Comparison of ENCODE assay signal across 35 mouse cellular contexts in genomic region chr2:121809126-121809525, GRCm38 (mm10).
"Had no signal": no experiment of that assay in that cellular context is flagged by ENCODE, and none has a peak within 500 bp of the region (broad histone marks: within the 10 kb centered on the region; RNA-seq: fewer than 3 reads in every experiment).

No protein-coding gene starts in this region.

- H3K36me3 ChIP-seq: heart, embryonic 10.5 days; heart, embryonic 12.5 days; heart, embryonic 13.5 days; heart, embryonic 15.5 days; hindbrain, embryonic 10.5 days; hindbrain, embryonic 12.5 days; hindbrain, embryonic 13.5 days; hindbrain, embryonic 15.5 days; intestine, embryonic 15.5 days; kidney, embryonic 15.5 days had no signal

- H3K9ac ChIP-seq: heart, embryonic 12.5 days; heart, embryonic 13.5 days; heart, embryonic 15.5 days; hindbrain, embryonic 12.5 days; hindbrain, embryonic 13.5 days; hindbrain, embryonic 14.5 days; hindbrain, embryonic 15.5 days; intestine, embryonic 15.5 days; kidney, embryonic 15.5 days had no signal

- H3K27ac ChIP-seq: heart, embryonic 10.5 days; heart, embryonic 13.5 days; heart, embryonic 15.5 days; hindbrain, embryonic 10.5 days; hindbrain, embryonic 12.5 days; hindbrain, embryonic 13.5 days; hindbrain, embryonic 14.5 days; hindbrain, embryonic 15.5 days; hindbrain, postnatal 0 days; intestine, embryonic 15.5 days; kidney, embryonic 15.5 days; kidney, postnatal 0 days; layer of hippocampus, adult 2 months had no signal

- H3K9me3 ChIP-seq: heart, embryonic 10.5 days; heart, embryonic 12.5 days; heart, embryonic 13.5 days; heart, embryonic 15.5 days; hindbrain, embryonic 10.5 days; hindbrain, embryonic 12.5 days; hindbrain, embryonic 13.5 days; hindbrain, embryonic 15.5 days; intestine, embryonic 15.5 days; kidney, embryonic 15.5 days had no signal

- H3K4me2 ChIP-seq: heart, embryonic 11.5 days; heart, embryonic 12.5 days; heart, embryonic 13.5 days; heart, embryonic 15.5 days; hindbrain, embryonic 12.5 days; hindbrain, embryonic 13.5 days; hindbrain, embryonic 14.5 days; hindbrain, embryonic 15.5 days; intestine, embryonic 15.5 days; kidney, embryonic 15.5 days had no signal

- H3K27me3 ChIP-seq: hindbrain, embryonic 15.5 days had no signal

- H3K4me3 ChIP-seq: heart, embryonic 10.5 days; heart, embryonic 12.5 days; heart, embryonic 13.5 days; heart, embryonic 15.5 days; hindbrain, embryonic 10.5 days; hindbrain, embryonic 12.5 days; hindbrain, embryonic 13.5 days; hindbrain, embryonic 15.5 days; intestine, embryonic 15.5 days; kidney, embryonic 15.5 days; layer of hippocampus, adult 2 months had no signal

- ATAC-seq: hindbrain, embryonic 16.5 days; hindbrain, postnatal 0 days; inflammation-experienced regulatory T-cells, adult 6 months; intestine, embryonic 15.5 days; intestine, embryonic 16.5 days; intestine, postnatal 0 days had no signal

- DNase-seq: heart, postnatal 10 days; heart, postnatal 14 days; heart, postnatal 36 days; heart, postnatal 4 days; kidney, adult 11 months; kidney, adult 18-20 months; kidney, adult 2 months; kidney, adult 8-10 months; kidney, adult 9 months; kidney, postnatal 10 days; kidney, postnatal 14 days; kidney, postnatal 25 days; kidney, postnatal 36 days; kidney, postnatal 4 days; layer of hippocampus, adult 9-11 months; layer of hippocampus, postnatal 36 days had no signal
